Mouse (Mus musculus) hindbrain, embryonic 11.5 days (tissue): ENCODE data around the gene Add3. TPM values are rescaled to one million over a fixed set of nuclear protein-coding genes. Genes with fewer than 3 reads are reported as not detected.

Source experiments
- ATAC-seq: fragments of 200-750 bp; cut with Nextera tagmentation; 2 replicates; pipeline ENCODE4 v1.8.0; 2017; ENCODE audit warnings: mild to moderate bottlenecking, moderate TSS enrichment, moderate library complexity; ENCODE audit not compliant: low FRiP score
- DNase-seq: peaks from one replicate; pipeline ENCODE4 v3.0.0-alpha.2; 2015; ENCODE audit warnings: low spot score
- H3K27ac ChIP-seq: fragments of 300-500 bp; sonication (generic); 2 replicates; pipeline ENCODE4 v1.5.1; 2014; ENCODE audit warnings: mild to moderate bottlenecking, low read depth, low read length
- H3K27me3 ChIP-seq: fragments of 300-500 bp; sonication (generic); 2 replicates; pipeline ENCODE4 v1.6.1; 2014; ENCODE audit warnings: mild to moderate bottlenecking, low read length, moderate library complexity, mixed read lengths; ENCODE audit not compliant: control insufficient read depth, insufficient read depth
- H3K36me3 ChIP-seq: fragments of 300-500 bp; sonication (generic); 2 replicates; pipeline ENCODE4 v1.6.1; 2014; ENCODE audit warnings: mild to moderate bottlenecking, low read length, moderate library complexity, mixed read lengths; ENCODE audit not compliant: control insufficient read depth, insufficient read depth
- H3K4me1 ChIP-seq: fragments of 300-500 bp; sonication (generic); replicated peaks from 2 replicates; pipeline ENCODE4 v1.6.1; 2014; ENCODE audit warnings: low read length, mixed read lengths; ENCODE audit not compliant: control insufficient read depth, insufficient read depth
- H3K4me2 ChIP-seq: fragments of 300-500 bp; sonication (generic); replicated peaks from 2 replicates; pipeline ENCODE4 v1.6.1; 2014; ENCODE audit warnings: mild to moderate bottlenecking, low read depth, low read length
- H3K4me3 ChIP-seq: fragments of 300-500 bp; sonication (generic); 2 replicates; pipeline ENCODE4 v1.5.1; 2014; ENCODE audit warnings: low read depth, low read length
- H3K9ac ChIP-seq: fragments of 300-500 bp; sonication (generic); 2 replicates; pipeline ENCODE4 v1.6.1; 2014; ENCODE audit warnings: low read depth, low read length
- H3K9me3 ChIP-seq: fragments of 300-500 bp; sonication (generic); 2 replicates; pipeline ENCODE4 v1.6.1; 2016; ENCODE audit warnings: low read length; ENCODE audit not compliant: control insufficient read depth
- WGBS: fragments of 180-500 bp; shearing (Covaris S2); extraction: QIAGEN DNeasy Blood & Tissue Kit; methylation state at CpG from one replicate; pipeline ENCODE4 v1.1.7; 2014; 5-methylcytosine and 5-hydroxymethylcytosine counted together
- polyA plus RNA-seq: library from polyadenylated mRNA; unstranded; fragments of >200 nt; fragmentation: Nextera tagmentation; extraction: Ambion mirVana; gene quantifications from 2 replicates; pipeline ENCODE4 v1.2.1, GENCODE M21; 2014

The Add3 gene
- polyA plus RNA-seq, 1 experiment from 2014 or later, result 46.6 TPM

DNA sequence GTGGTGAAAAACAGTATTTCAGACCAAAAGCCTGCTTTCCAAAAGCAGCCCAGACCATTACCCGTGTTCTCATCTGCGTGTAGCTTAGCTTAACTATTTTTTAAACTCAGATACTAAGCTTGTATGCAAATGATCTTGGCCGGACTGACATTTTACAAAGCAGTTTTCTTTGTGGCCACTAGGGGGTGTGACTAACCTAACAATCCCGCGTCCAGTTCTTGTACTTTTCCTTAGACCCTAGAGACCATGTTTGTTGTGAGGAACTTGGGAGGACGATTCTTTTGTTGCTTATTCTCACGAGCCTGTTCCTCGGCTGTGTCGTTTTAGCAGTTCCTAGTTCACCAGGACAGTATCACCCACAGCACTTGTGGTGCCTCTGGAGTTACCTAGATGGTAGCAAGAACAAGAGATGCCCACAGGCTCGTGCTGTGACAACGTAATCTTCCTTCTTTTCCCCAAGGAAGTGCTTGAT lies 107.8 kb downstream of the Add3 start:
- DNase-seq (peak; percentile 78), ATAC-seq (peak; percentile 51)
- 20% methylated on average over 11 of the region's 11 CpGs for WGBS
- no peak overlapping the region for H3K27ac ChIP-seq
- H3K4me1 ChIP-seq, result no peaks in the 10 kb centered on the region
- no peaks in the 10 kb centered on the region for H3K27me3 ChIP-seq
- H3K4me2 ChIP-seq, result no peak overlapping the region
- H3K9ac ChIP-seq, result no peak overlapping the region
- no peaks in the 10 kb centered on the region for H3K9me3 ChIP-seq
- H3K36me3 ChIP-seq, result no peaks in the 10 kb centered on the region
- no peak overlapping the region for H3K4me3 ChIP-seq

DNA sequence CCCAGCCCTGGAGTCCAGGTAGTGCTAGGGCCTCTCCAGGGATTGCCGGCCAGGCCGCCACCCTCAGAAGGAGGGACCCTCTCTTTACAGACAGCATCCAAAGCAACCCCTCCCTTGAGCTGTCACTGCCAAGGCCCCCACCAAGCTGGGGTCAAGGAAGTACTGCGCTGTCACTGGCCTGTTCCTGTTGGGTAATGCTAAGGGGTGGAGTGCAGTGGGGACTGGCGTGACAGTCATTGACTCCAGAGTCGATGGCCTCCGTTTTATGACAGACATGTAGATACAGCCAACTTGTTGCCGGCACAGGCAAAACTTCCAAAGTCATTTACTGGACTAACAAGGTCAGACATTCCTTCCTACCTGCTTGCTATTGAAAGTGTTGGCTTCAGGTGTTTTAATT lies 110.8 kb downstream of the Add3 start:
- Histone ChIP-seq H3K27ac (no peak overlapping the region), H3K36me3 (no peaks in the 10 kb centered on the region), H3K9me3 (no peaks in the 10 kb centered on the region), H3K27me3 (no peaks in the 10 kb centered on the region), H3K4me3 (no peak overlapping the region), H3K4me2 (no peak overlapping the region), H3K9ac (no peak overlapping the region), H3K4me1 (no peaks in the 10 kb centered on the region)
- WGBS, result 91% methylated on average over 7 of the region's 7 CpGs
- DNase-seq, result no peak
- no peak for ATAC-seq

DNA sequence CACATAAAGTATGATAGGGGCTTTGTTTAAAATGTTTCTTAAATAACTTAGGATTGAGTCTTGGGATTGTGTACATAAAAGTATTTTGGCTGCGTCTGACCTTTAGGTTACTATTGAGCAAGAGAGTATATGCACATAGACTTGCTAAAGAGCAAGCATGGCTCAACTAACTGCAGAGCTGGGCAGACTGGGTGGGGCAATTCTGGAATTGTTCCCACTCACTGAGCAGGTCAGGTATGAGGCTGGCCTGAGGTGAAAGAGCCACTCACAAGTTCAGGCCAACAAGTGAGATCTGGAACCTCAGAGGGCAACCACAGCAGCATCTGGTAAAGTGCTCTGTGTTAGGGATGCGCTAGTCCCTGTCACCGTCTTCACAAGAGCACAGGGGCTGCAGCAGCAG lies 111.4 kb downstream of the Add3 start:
- Histone ChIP-seq H3K9me3 (no peaks in the 10 kb centered on the region), H3K9ac (no peak overlapping the region), H3K4me1 (no peaks in the 10 kb centered on the region), H3K27me3 (no peaks in the 10 kb centered on the region), H3K36me3 (no peaks in the 10 kb centered on the region), H3K4me2 (no peak overlapping the region), H3K27ac (no peak overlapping the region), H3K4me3 (no peak overlapping the region)
- 87% methylated on average over 3 of the region's 3 CpGs for WGBS
- no peak for DNase-seq
- ATAC-seq, result no peak

DNA sequence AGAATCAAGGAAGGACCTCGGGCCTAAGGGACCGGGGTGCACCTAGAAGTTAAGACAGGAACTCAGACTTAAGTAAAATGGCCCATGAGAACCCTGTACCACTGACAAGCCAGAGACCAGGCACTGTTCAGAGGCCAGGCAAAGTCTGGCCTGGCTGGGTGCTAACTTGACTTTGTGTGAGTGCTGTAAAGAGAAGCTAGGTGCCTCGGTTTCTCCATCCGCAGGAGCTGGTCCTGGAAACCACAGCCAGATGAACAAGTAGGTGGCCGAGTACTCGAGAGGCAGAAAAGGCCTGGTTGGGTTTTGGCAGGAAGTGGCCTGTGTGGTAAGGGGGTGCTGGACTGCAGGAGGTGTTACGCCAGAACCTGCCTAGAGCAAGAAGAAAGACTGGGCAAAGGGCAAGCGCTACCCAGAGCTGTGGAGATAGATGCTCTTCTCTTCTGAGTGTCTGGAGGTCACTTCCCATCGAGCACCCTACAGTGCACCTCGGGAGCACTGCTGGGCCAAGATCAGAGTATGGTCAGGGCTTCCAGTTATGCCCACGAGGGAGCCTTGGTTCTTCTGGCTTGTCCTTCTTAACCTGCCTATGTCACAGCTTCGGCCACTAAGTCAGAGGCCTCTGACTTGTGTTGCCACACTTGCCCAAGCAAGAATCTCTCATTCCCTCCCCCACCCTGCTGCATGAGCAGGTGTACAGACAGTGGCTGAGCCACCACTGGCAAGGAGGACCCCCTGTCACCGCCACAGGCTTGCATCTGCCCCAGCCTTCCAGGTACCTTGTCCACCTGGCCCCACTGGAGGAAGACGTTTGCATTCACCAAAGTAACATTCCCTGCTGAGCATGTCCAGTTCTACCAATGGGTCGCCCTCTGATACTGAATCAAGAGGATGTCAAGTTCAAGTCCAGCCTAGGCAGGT lies 112.1 kb downstream of the Add3 start:
- Histone ChIP-seq H3K27ac (no peak overlapping the region), H3K4me1 (no peaks in the 10 kb centered on the region), H3K27me3 (no peaks in the 10 kb centered on the region), H3K4me3 (no peak overlapping the region), H3K4me2 (no peak overlapping the region), H3K9ac (no peak overlapping the region), H3K36me3 (no peaks in the 10 kb centered on the region), H3K9me3 (no peaks in the 10 kb centered on the region)
- DNase-seq (no peak), ATAC-seq (no peak)
- 89% methylated on average over 15 of the region's 15 CpGs for WGBS

DNA sequence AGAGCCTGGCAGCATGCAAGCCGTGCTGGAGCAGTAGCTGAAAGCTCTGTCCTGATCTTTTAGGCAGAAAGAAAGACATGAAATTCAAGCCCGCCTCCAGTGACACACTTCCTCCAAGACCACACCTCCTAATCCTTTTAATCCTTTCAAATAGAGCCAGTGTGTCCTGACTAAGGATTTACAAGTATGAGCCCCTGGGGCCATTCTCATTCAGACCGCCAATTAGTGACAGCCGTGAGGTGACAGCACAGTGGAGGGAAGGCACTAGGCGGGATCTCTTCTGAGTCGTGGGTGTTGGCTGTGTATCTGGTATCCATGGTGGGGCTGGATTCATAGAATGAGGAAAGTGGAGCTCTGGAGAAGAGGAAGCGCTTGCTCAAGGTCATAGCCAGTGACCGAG lies 116.1 kb downstream of the Add3 start:
- ATAC-seq (no peak), DNase-seq (no peak)
- no peaks in the 10 kb centered on the region for H3K36me3 ChIP-seq
- no peak overlapping the region for H3K4me2 ChIP-seq
- H3K27me3 ChIP-seq, result no peaks in the 10 kb centered on the region
- H3K9ac ChIP-seq, result no peak overlapping the region
- no peak overlapping the region for H3K27ac ChIP-seq
- H3K9me3 ChIP-seq, result no peaks in the 10 kb centered on the region
- H3K4me1 ChIP-seq, result 0 out of 2 replicates have a peak, but pooled peaks cover 2% of the 10 kb centered on the region
- no peak overlapping the region for H3K4me3 ChIP-seq
- WGBS, result 86% methylated on average over 8 of the region's 8 CpGs

DNA sequence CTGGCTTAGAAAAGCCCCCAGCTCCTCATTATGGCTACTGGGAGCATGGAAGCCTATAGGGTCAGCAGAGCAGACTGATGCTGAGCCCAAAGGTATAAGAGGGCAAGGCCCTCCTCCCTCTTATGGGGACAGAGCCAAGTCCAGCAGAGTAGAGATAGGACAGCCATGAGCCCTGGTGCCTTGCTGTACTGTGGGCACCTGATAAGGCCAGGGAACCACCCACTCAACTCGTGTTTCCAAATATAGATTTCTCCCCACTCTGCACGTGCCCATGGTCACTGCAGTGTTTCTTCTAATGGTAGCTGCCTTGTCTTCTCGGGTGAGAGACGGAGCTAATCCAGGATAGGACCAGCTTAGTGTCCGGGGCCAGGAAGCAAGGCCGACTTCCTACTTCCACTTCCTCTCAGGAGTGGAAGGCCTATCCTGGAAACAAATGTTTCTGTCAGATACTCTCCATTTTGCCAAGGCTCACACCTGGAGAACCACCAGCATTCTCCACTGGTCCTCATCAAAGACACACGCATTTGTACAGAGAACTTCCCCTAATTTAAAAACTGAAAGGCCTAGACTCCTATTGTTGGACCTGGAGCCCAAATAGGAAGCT lies 116.8 kb downstream of the Add3 start:
- Histone ChIP-seq H3K4me3 (no peak overlapping the region), H3K9ac (no peak overlapping the region), H3K9me3 (no peaks in the 10 kb centered on the region), H3K4me1 (0 out of 2 replicates have a peak, but pooled peaks cover 2% of the 10 kb centered on the region), H3K27me3 (no peaks in the 10 kb centered on the region), H3K27ac (no peak overlapping the region), H3K36me3 (no peaks in the 10 kb centered on the region), H3K4me2 (no peak overlapping the region)
- DNase-seq, result no peak
- ATAC-seq, result no peak
- 87% methylated on average over 7 of the region's 7 CpGs for WGBS

DNA sequence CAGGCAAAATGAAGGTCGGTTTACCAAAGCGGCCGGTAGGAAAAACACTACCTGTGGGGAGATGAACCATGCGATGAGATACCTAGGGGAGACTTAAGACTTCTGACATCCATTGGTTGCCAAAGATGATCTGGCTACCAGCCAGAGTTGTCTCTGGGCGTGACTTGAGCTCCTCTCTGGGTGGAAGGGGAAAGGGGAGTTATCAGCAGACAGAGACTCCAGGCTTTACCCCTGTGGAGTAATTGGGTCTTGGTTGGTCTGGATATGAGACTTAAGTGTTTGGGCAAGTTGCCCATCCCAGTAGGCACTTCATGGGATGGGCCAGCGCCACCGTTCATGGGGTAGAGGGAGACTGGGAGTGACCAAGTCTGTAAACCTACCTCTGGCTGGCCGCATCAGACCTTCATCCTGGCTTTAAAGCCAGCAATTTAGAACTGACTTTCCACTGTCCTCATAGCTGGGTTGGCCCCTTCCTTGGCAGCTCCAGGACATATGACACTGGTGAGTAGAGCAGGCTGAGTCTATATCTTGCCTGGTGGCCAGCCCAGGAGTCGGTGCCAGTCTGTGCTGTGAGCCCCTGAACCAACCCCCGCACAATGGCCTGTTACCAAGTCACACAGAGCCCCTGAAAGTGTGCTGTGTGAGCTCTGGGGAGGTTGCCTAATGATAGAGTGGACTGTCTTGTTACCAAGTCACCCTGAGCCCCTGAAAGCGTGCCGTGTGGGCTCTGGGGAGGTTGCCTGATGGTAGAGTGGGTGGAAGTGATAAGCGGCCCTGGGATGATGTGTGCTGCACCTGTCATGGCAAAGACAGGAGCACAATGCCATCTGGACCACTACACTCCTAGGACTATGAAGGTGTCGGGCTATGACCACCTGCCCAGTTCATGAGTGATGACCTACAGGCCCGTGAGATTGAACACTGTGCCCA lies 117.7 kb downstream of the Add3 start:
- H3K27ac ChIP-seq, result no peak overlapping the region
- no peaks in the 10 kb centered on the region for H3K9me3 ChIP-seq
- no peak overlapping the region for H3K4me2 ChIP-seq
- H3K4me1 ChIP-seq, result 0 out of 2 replicates have a peak, but pooled peaks cover 2% of the 10 kb centered on the region
- H3K9ac ChIP-seq, result no peak overlapping the region
- ATAC-seq (no peak), DNase-seq (no peak)
- no peak overlapping the region for H3K4me3 ChIP-seq
- H3K36me3 ChIP-seq, result no peaks in the 10 kb centered on the region
- 90% methylated on average over 15 of the region's 15 CpGs for WGBS
- H3K27me3 ChIP-seq, result no peaks in the 10 kb centered on the region

DNA sequence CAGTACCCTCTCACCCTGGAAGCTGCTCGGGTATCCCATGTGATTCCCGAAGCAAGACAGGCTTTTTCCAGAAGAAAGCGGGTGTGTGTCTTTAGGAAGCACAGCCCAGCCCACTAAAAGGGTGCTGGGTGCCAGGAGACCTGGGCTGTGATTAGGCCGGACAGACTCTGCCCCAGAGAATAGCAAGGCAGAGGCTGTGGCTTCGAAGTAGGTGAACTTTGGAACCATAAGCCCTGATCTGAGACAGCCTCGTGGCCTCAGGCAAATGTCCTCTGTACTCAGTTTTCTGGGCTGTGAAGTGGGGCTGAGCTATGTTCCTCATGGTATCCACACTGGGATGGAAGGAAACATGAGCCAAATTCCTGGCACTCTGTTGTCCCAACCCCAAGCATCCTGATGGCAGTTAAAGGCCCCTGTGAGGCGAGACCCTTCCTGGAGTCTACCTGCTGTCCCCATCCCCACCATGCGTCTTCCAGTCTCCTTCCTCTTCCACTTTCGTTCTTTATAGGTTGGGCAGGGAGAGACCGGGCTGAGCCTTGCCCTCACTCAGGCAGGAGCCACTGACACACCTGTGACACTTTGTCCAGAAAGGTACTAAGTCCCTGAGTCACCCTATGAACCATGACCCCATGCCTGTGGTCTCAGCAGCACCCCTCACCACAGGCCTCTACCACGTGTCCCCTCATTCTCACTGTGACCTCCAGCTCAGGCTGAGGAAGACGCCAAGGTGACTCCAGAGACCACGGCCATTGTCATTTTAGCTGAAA lies 118.7 kb downstream of the Add3 start:
- no peak overlapping the region for H3K27ac ChIP-seq
- H3K4me1 ChIP-seq, result 0 out of 2 replicates have a peak, but pooled peaks cover 2% of the 10 kb centered on the region
- DNase-seq (no peak), ATAC-seq (no peak)
- H3K9me3 ChIP-seq, result no peaks in the 10 kb centered on the region
- no peak overlapping the region for H3K4me3 ChIP-seq
- no peaks in the 10 kb centered on the region for H3K36me3 ChIP-seq
- H3K4me2 ChIP-seq, result no peak overlapping the region
- WGBS, result 87% methylated on average over 13 of the region's 13 CpGs
- no peaks in the 10 kb centered on the region for H3K27me3 ChIP-seq
- H3K9ac ChIP-seq, result no peak overlapping the region
